Mouse (Mus musculus) lung, embryonic 16.5 days (tissue): ENCODE measurements around the gene Fam107a. TPM values are rescaled to one million over a fixed set of nuclear protein-coding genes. Genes with fewer than 3 reads are reported as not detected.

Experiments
- ATAC-seq: fragments of 200-750 bp; cut with Nextera tagmentation; 2 replicates; pipeline ENCODE4 v1.8.0; 2017; ENCODE audit warnings: low read depth, mild to moderate bottlenecking, moderate library complexity
- H3K27ac ChIP-seq: fragments of 300-500 bp; sonication (generic); 2 replicates; pipeline ENCODE4 v1.5.1; 2014; ENCODE audit warnings: mild to moderate bottlenecking, control low read depth, low read length
- H3K27me3 ChIP-seq: fragments of 300-500 bp; sonication (generic); 2 replicates; pipeline ENCODE4 v1.6.1; 2014; ENCODE audit warnings: low read depth, low read length, mixed read lengths; ENCODE audit not compliant: control insufficient read depth, insufficient read depth
- H3K36me3 ChIP-seq: fragments of 300-500 bp; sonication (generic); 2 replicates; pipeline ENCODE4 v1.6.1; 2014; ENCODE audit warnings: low read length; ENCODE audit not compliant: control insufficient read depth, insufficient read depth
- H3K4me1 ChIP-seq: fragments of 300-500 bp; sonication (generic); replicated peaks from 2 replicates; pipeline ENCODE4 v1.6.1; 2014; ENCODE audit warnings: low read length, mixed read lengths; ENCODE audit not compliant: control insufficient read depth, insufficient read depth
- H3K4me2 ChIP-seq: fragments of 300-500 bp; sonication (generic); 2 replicates; pipeline ENCODE4 v1.6.1; 2014; ENCODE audit warnings: low read depth, low read length, control low read depth
- H3K4me3 ChIP-seq: fragments of 300-500 bp; sonication (generic); 2 replicates; pipeline ENCODE4 v1.5.1; 2014; ENCODE audit warnings: mild to moderate bottlenecking, low read length, control low read depth
- H3K9ac ChIP-seq: fragments of 300-500 bp; sonication (generic); 2 replicates; pipeline ENCODE4 v1.6.1; 2014; ENCODE audit warnings: low read length, control low read depth
- H3K9me3 ChIP-seq: fragments of 300-500 bp; sonication (generic); 2 replicates; pipeline ENCODE4 v1.6.1; 2016; ENCODE audit warnings: low read length; ENCODE audit not compliant: control insufficient read depth
- WGBS: fragments of 180-500 bp; shearing (Covaris S2); extraction: QIAGEN DNeasy Blood & Tissue Kit; methylation state at CpG from one replicate; pipeline ENCODE4 v1.1.7; 2014; 5-methylcytosine and 5-hydroxymethylcytosine counted together
- polyA plus RNA-seq: library from polyadenylated mRNA; unstranded; fragments of >200 nt; fragmentation: Nextera tagmentation; extraction: Ambion mirVana; gene quantifications from 2 replicates; pipeline ENCODE4 v1.2.1, GENCODE M21; 2015

Fam107a gene
- polyA plus RNA-seq, 1 experiment from 2014 or later = 0.58 TPM

DNA sequence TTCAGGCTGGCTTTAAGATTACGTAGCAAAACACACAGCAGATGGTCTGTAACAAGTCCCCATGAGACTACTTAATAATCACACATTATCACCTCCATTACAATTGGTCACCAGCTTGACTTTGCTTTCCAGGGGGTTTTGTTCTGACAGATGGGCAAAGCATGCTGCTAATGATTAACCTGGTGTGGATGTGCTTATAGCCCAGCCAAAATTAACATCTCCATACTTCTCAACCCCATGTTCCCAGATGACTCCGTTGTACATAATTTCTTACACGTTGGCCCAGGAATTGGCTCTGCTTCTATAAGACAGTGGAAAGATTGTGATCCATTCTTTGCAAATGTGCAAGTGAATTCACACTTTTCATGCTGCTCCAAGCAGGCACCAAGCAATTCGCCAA is 7.9 kb upstream of the Fam107a start:
- H3K9me3 ChIP-seq = no peaks in the 10 kb centered on the region
- H3K36me3 ChIP-seq = no peaks in the 10 kb centered on the region
- H3K9ac ChIP-seq = no peak overlapping the region
- ATAC-seq = no peak
- WGBS = 69% methylated on average over 4 of the region's 4 CpGs
- no peak overlapping the region for H3K4me3 ChIP-seq
- no peak overlapping the region for H3K27ac ChIP-seq
- no peak overlapping the region for H3K4me2 ChIP-seq
- peaks cover 4% of the 10 kb centered on the region for H3K4me1 ChIP-seq
- H3K27me3 ChIP-seq = no peaks in the 10 kb centered on the region

DNA sequence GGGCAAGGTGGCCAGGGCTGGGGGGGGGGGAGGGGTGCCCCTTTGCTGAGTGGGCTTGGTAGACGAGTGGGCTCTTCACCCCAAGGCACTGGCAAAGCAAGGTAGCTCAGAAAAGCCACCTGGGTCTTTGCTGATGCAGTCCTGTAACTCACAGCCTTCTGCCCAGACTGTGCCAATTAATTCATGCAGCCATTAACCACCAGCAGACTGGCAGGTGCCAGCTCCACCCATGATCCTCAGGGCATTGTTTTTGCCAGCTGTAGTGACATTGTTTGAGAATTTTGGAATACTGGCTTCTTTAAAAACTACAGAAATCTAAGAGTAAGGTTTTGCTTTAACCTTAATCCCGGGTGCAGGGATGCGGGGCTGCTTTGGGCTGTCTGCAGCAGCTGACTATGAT is 2.7 kb upstream of the Fam107a start:
- Histone ChIP-seq H3K4me1 (peaks cover 12% of the 10 kb centered on the region), H3K4me2 (no peak overlapping the region), H3K9me3 (no peaks in the 10 kb centered on the region), H3K36me3 (no peaks in the 10 kb centered on the region), H3K27me3 (peaks cover 25% of the 10 kb centered on the region), H3K9ac (no peak overlapping the region), H3K4me3 (no peak overlapping the region), H3K27ac (no peak overlapping the region)
- WGBS = 82% methylated on average over 3 of the region's 3 CpGs
- ATAC-seq = no peak

DNA sequence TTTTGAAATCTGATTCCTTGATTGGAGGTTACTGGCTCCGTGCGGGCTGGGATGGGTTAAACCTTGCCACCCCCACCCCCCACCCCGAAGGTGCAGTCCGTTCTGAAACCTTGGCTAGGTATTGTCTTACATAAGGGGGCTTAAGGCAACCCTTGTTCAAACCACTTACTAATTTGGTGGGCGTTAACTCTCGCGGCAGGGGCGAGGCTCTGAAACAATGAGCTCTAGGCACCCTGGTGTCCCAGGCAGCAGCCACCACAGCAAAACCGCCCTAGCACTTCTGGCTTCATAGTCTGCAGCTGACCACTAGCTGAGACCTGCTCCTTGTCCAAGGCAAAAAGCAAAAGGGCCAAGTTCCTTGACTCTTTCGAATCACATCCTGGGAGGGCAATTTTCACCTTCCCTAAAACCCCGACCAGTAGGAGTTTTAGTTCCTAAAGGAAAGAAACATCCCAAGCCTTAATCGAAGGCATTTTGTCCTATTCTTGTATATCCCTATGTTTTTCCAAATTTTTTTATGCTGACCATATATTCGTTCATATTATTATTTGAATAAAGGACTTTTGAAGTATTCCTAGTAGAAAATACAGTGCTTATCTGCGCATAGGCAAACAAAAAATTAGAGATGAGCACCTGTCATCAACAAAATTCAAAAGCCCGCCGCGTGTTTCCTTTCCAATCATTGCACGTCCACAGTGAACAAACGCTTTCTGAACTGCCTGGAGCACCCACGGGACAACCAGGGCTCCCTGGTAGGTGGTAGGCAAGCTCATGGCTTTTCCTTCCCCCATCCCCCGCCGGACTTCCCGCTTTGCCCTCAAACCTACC is 1.2 kb downstream of the Fam107a start:
- ATAC-seq = peak; percentile 36; the same call in 1 of the 2 replicates
- no peaks in the 10 kb centered on the region for H3K9me3 ChIP-seq
- no peak overlapping the region for H3K27ac ChIP-seq
- no peaks in the 10 kb centered on the region for H3K36me3 ChIP-seq
- peaks cover 12% of the 10 kb centered on the region for H3K4me1 ChIP-seq
- 3% methylated on average over 23 of the region's 23 CpGs for WGBS
- peak overlapping the region; percentile 29; the same call in 1 of the 2 replicates for H3K4me3 ChIP-seq
- peaks cover 28% of the 10 kb centered on the region for H3K27me3 ChIP-seq
- peak overlapping the region; percentile 51 for H3K4me2 ChIP-seq
- H3K9ac ChIP-seq = no peak overlapping the region

DNA sequence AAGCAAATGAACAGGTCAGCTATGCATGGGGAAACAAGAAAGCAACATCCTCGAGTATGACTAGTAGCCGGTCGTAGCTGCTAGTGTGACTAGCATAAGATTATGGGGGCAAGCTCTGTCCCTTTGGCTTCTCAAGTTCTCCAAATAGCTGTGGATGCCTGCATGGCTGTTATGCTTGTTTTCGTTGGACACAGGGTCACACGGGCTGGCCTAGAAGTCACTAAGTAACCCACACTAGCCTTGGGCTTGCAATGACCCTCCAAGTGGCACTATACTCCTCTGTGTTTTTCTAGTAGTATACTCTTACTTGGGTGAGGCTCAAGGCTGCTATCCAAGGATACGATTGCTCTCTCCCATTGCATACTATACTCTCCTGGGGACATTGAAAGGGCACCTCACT is 2.7 kb downstream of the Fam107a start:
- ATAC-seq = no peak

DNA sequence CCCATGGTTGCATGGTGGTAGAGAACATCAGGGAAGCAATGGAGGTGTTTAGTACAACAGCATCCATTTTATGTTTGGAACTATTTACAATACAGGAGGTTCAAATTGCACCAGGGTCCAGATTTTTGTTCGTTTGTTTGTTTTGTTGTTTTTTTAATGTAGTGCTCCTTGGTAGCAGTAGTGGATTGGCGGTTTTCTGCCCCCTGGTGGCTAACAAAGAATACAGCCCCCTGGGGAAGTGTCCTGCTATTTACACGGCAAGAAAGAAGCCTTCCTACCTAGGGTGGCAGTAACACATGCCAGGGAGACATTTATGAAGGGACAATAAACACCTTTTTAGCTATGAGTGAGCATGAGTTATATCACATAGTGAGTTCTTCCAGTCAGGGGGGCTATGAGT is 3.3 kb downstream of the Fam107a start:
- Histone ChIP-seq H3K9me3 (no peaks in the 10 kb centered on the region), H3K9ac (no peak overlapping the region), H3K4me3 (no peak overlapping the region), H3K4me1 (peaks cover 18% of the 10 kb centered on the region), H3K27me3 (peaks cover 28% of the 10 kb centered on the region), H3K36me3 (no peaks in the 10 kb centered on the region), H3K27ac (no peak overlapping the region), H3K4me2 (no peak overlapping the region)
- no peak for ATAC-seq
- 28% methylated on average over 3 of the region's 3 CpGs for WGBS

More for the DNA sequence above, 2.7 kb downstream of the Fam107a start:
- Histone ChIP-seq H3K9me3 (no peaks in the 10 kb centered on the region), H3K4me2 (no peak overlapping the region), H3K27me3 (peaks cover 28% of the 10 kb centered on the region), H3K27ac (no peak overlapping the region), H3K4me3 (no peak overlapping the region), H3K4me1 (peaks cover 12% of the 10 kb centered on the region), H3K36me3 (no peaks in the 10 kb centered on the region), H3K9ac (no peak overlapping the region)
- WGBS = 76% methylated on average over 6 of the region's 6 CpGs

DNA sequence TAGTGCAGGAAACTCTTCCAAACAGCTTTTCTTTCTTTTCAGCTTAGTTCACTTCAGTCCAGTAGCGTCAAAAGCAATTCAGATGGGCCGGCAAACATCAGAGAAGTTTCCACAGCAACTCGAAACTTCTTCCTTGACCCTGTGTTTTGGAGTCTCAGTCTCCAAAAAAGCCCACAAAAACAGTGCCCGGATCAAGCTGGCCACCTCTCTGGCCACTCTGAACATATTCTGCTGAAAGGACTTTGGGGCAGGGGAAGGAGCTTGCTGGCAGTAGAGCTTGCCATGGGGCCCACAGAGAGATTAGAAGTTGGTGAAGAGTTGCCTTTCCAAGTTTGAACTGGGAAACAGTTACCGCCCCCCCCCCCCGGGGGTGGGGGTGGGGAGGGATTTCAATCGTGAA is 3.9 kb downstream of the Fam107a start:
- WGBS = 31% methylated on average over 7 of the region's 7 CpGs
- Histone ChIP-seq H3K9me3 (no peaks in the 10 kb centered on the region), H3K4me1 (peaks cover 24% of the 10 kb centered on the region), H3K27ac (no peak overlapping the region), H3K9ac (no peak overlapping the region), H3K27me3 (peaks cover 28% of the 10 kb centered on the region), H3K36me3 (no peaks in the 10 kb centered on the region), H3K4me2 (no peak overlapping the region), H3K4me3 (no peak overlapping the region)
- ATAC-seq = no peak

DNA sequence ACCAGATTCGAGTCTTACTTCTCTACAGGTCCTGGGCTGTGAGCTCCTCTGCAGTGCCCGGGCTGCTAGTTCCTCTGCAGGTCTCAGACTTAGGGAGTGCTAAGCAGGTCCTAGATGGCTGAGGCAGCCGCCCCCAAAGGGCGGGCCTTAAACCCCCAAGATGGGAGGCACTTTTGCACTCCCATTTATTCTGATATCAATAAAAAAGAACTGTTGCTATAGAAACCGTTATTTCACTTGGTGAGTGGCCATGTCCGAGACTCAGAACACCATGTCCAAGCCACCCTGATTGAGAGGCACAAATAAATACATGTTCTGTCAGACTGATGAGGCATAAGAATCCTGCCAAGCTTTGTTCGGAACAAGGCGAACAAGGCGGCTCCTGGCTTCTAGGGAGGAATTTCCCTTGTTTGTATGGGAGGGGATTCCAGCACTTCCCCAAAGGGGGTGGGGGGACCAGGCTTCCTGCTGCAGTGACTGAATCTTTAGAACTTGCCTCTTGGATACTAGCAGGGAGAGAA is 8.1 kb downstream of the Fam107a start:
- H3K4me1 ChIP-seq = peaks cover 15% of the 10 kb centered on the region
- H3K27me3 ChIP-seq = no peaks in the 10 kb centered on the region
- H3K36me3 ChIP-seq = no peaks in the 10 kb centered on the region
- WGBS = 3% methylated on average over 9 of the region's 9 CpGs
- no peak overlapping the region for H3K9ac ChIP-seq
- no peaks in the 10 kb centered on the region for H3K9me3 ChIP-seq
- H3K4me2 ChIP-seq = 0 out of 2 replicates have a peak overlapping the region, but pooled peaks have one; percentile 15
- H3K27ac ChIP-seq = no peak overlapping the region
- no peak overlapping the region for H3K4me3 ChIP-seq
- ATAC-seq = peak; percentile 81

DNA sequence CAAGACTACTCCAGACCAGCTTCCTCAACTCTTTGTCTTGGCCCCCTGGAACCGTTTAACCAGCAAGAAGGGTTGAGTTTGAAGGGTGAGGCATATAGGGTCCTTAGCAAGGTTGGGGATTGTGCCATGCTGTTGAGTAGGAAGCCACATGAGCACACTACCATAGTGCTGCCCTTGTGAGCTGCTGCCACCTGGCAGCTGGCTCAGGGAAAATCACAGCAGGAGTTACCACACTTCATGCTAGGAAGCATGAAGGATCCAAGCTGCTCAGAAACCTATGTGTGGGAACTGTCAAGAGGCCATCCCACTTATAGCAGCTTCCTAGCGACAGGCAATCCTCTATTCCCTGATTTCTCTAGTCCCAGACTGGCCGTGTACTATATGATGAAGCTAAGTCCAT is 9.2 kb downstream of the Fam107a start:
- peaks cover 15% of the 10 kb centered on the region for H3K4me1 ChIP-seq
- H3K4me3 ChIP-seq = no peak overlapping the region
- no peak for ATAC-seq
- no peak overlapping the region for H3K27ac ChIP-seq
- H3K4me2 ChIP-seq = no peak overlapping the region
- H3K27me3 ChIP-seq = no peaks in the 10 kb centered on the region
- 50% methylated on average over 3 of the region's 3 CpGs for WGBS
- no peak overlapping the region for H3K9ac ChIP-seq
- no peaks in the 10 kb centered on the region for H3K36me3 ChIP-seq
- no peaks in the 10 kb centered on the region for H3K9me3 ChIP-seq

DNA sequence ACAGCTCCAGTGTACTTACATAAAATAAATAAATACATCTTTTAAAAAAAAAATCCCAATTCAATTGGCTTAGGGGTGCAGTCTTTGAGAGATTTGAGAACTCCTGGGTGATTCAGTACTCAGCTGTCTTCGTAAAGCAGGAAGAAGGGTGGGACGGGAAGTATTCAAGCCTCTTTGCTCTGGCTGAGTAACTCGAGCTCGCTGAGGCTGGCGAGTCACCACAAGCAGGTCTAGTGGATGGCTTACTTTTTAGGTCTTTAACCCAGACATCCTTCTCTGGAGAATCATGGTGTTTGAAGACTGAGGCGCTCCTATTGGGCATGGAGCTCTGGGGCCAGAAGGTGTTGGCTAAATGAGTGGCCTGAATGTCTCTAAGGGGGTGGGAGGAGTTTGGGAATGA is 10.9 kb downstream of the Fam107a start:
- 62% methylated on average over 6 of the region's 6 CpGs for WGBS
- Histone ChIP-seq H3K27ac (no peak overlapping the region), H3K36me3 (no peaks in the 10 kb centered on the region), H3K27me3 (no peaks in the 10 kb centered on the region), H3K4me1 (peaks cover 22% of the 10 kb centered on the region), H3K9me3 (no peaks in the 10 kb centered on the region), H3K4me3 (no peak overlapping the region), H3K9ac (no peak overlapping the region), H3K4me2 (no peak overlapping the region)
- no peak for ATAC-seq
